Mouse (Mus musculus) lung, adult 2 months (tissue): Measurements from ENCODE around the gene Myh9. TPM values are rescaled to one million over a fixed set of nuclear protein-coding genes. Genes with fewer than 3 reads are reported as not detected.

Source experiments
- DNase-seq: peaks from one replicate; pipeline ENCODE4 v3.0.0; 2022
- H3K4me1 ChIP-seq: fragments of 200-500 bp; 2 replicates; pipeline ENCODE4 v1.6.1; 2011; ENCODE audit warnings: low read length; ENCODE audit not compliant: control insufficient read depth, insufficient read depth
- H3K4me3 ChIP-seq: fragments of 200-500 bp; replicated peaks from 2 replicates; pipeline ENCODE3; 2011; ENCODE audit warnings: low read depth, mild to moderate bottlenecking, control low read depth, low read length; ENCODE audit errors: extremely low read depth
- CTCF ChIP-seq: fragments of 200-500 bp; IDR thresholded peaks from 2 replicates; pipeline ENCODE4 v1.5.1; 2011; ENCODE audit warnings: mild to moderate bottlenecking, low read length, control low read depth; ENCODE audit not compliant: insufficient read depth
- POLR2A ChIP-seq: fragments of 200-500 bp; IDR thresholded peaks from 2 replicates; pipeline ENCODE4 v1.6.1; 2011; ENCODE audit warnings: low read depth, mild to moderate bottlenecking, control low read depth, low read length, borderline replicate concordance; ENCODE audit errors: extremely low read depth
- WGBS: fragments of 180-500 bp; shearing (Covaris S2); methylation state at CpG from one replicate; pipeline ENCODE4 v1.1.7; 2018; 5-methylcytosine and 5-hydroxymethylcytosine counted together
- polyA plus RNA-seq: library from polyadenylated mRNA; depleted of rRNA; stranded (reverse); fragments of >200 nt; gene quantifications from 2 replicates; pipeline ENCODE4 v1.2.3, GENCODE M21; 2012

Gene Myh9
- polyA plus RNA-seq, 1 experiment: 162 TPM

DNA sequence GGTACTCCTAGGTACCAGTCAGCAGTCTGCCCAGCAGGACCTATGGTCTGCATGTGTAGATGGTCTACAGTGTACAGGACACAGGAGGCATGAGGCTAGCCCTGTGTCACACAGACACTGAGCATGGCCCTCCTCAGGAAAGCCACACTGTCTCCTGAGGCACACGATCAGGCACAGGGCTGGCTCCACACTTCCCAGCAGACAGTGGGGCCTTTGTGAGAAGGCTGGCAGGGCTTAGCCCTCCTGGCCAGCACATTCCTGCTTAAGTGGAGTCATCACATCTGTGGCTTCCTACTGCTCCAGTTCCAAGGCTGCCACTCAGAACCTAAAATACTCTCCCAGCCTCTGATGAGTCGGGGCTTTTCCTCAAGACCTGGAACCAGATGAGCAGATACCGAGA, 38.2 kb downstream of the Myh9 start:
- H3K4me3 ChIP-seq: no peak overlapping the region
- no peak for DNase-seq
- TF ChIP-seq POLR2A (no peak), CTCF (no peak)
- peaks cover 57% of the 10 kb centered on the region for H3K4me1 ChIP-seq
- WGBS: 42% methylated on average over 3 of the region's 3 CpGs

DNA sequence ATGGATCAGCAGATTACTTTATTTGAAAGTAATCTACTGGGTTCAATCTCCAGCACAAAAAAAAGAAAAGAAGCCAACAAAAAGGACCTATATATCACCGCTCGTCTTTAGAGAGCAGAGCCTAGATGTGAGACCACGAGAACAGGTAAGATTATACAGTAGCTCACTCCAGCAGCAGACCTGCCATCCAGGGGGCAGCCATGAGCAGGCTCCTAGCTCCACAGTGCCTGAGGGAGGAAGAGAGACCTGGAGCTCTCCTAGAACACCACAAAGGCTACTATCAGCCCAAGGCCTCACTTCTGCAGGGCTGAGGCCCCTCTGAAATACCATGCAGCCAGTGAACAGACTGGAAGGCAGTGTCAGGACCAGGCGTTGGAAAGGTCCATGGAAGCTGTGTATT, 39.0 kb downstream of the Myh9 start:
- TF ChIP-seq POLR2A: no peak
- TF ChIP-seq CTCF: peak; percentile 38; the same call in 1 of the 2 replicates
- WGBS: 62% methylated on average over 4 of the region's 4 CpGs
- Histone ChIP-seq H3K4me1 (peaks cover 60% of the 10 kb centered on the region), H3K4me3 (no peak overlapping the region)
- no peak for DNase-seq

GRCm38 (mm10) chr15:77801188-77801587, 40.8 kb downstream of the Myh9 start:
- TF ChIP-seq POLR2A: no peak
- no peak for TF ChIP-seq CTCF
- WGBS: 22% methylated on average over 4 of the region's 4 CpGs
- H3K4me1 ChIP-seq: peaks cover 58% of the 10 kb centered on the region

DNA sequence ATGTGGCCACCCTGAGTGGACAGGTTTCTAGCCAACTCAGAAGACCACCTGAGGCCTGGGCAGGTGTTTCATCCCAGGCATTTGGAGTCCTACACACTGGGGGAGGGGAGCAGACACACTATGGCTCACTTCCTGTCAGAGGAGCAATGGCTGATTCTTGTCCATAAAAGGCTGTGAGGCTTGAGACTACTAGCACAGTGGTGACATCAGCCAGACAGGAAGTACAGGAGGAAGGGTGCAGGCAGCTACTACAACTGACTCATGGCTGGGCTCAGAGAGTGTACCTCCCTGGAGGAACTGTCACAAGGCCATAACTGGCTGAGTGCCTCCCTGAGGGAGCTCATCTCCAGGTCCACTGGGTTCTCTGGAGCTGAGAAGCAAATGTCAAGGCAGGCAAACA, 41.5 kb downstream of the Myh9 start:
- no peak for TF ChIP-seq CTCF
- no peak; the same call in 1 of the 2 replicates for TF ChIP-seq POLR2A
- DNase-seq: peak; percentile 60
- Histone ChIP-seq H3K4me1 (peaks cover 56% of the 10 kb centered on the region), H3K4me3 (no peak overlapping the region)

More at GRCm38 (mm10) chr15:77801188-77801587, 40.8 kb downstream of the Myh9 start:
- no peak for DNase-seq
- no peak overlapping the region for H3K4me3 ChIP-seq

GRCm38 (mm10) chr15:77799491-77800474, 42.2 kb downstream of the Myh9 start:
- H3K4me3 ChIP-seq: no peak overlapping the region
- peaks cover 51% of the 10 kb centered on the region for H3K4me1 ChIP-seq
- no peak for DNase-seq
- 66% methylated on average over 8 of the region's 8 CpGs for WGBS
- no peak for TF ChIP-seq CTCF
- TF ChIP-seq POLR2A: no peak

- WGBS: 15% methylated on average over 14 of the region's 14 CpGs
- TF ChIP-seq CTCF: no peak
- no peak for TF ChIP-seq POLR2A
- DNase-seq: peak; percentile 58
- peaks cover 42% of the 10 kb centered on the region for H3K4me1 ChIP-seq
- no peak overlapping the region for H3K4me3 ChIP-seq
Measured at GRCm38 (mm10) chr15:77798664-77799490, 43.1 kb downstream of the Myh9 start.

DNA sequence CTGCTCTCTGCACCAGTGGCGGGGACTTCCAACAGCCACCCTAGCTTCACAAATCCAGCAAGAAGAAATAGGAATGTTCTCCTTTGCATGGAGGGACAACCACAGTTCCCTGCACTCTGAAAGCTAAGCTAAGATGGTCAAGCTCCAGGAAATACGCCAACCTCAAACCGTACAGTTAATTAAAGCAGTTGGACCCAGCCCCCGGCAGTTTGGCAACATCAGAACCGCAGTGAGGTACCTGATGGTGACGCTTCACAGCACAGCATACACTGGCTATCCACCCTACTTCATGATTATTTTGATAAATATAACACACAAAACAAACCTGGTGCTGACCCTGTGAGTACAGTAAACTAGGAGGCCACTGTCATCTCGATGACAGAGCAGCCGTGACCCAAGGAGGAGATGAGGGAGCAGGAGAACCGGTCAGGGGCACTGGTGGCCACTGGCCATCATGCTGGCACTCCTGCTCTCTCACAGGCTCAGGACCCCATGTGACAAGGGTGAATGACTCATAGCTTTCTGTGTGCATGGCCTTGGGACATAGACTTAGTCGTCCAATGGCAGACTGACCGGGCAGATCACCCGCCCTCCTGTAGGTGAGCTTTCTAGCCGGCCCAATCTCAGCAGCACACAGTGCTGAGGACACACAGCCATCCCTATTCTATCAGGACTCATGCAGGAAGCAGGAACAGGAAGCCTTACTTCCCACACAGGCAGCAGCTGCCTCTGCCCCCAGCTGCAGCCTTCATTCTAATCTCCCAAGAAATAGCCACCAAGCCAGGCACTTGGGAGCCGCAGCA, 44.2 kb downstream of the Myh9 start:
- TF ChIP-seq POLR2A (no peak), CTCF (no peak)
- H3K4me1 ChIP-seq: peaks cover 37% of the 10 kb centered on the region

GRCm38 (mm10) chr15:77796409-77797035, 45.5 kb downstream of the Myh9 start:
- no peak for TF ChIP-seq POLR2A
- no peak for TF ChIP-seq CTCF
- DNase-seq: no peak
- WGBS: 91% methylated on average over 26 of the region's 26 CpGs
- Histone ChIP-seq H3K4me1 (peaks cover 37% of the 10 kb centered on the region), H3K4me3 (no peak overlapping the region)

More for the DNA sequence above, 44.2 kb downstream of the Myh9 start:
- WGBS: 35% methylated on average over 14 of the region's 14 CpGs
- DNase-seq: no peak
- H3K4me3 ChIP-seq: no peak overlapping the region

- WGBS: 75% methylated on average over 13 of the region's 13 CpGs
- TF ChIP-seq CTCF (no peak), POLR2A (no peak)
- no peak for DNase-seq
Measured at GRCm38 (mm10) chr15:77794908-77795356, 47.0 kb downstream of the Myh9 start.

More at GRCm38 (mm10) chr15:77794908-77795356, 47.0 kb downstream of the Myh9 start:
- Histone ChIP-seq H3K4me3 (no peak overlapping the region), H3K4me1 (peaks cover 28% of the 10 kb centered on the region)
